Mouse (Mus musculus): Measurements from ENCODE around the gene Catip. TPM values are rescaled to one million over a fixed set of nuclear protein-coding genes. Genes with fewer than 3 reads are reported as not detected.

The Catip gene
- polyA plus RNA-seq, 1 experiment from 2014 or later, result 0.33 TPM

- Histone ChIP-seq H3K27me3 (replicated peaks) (no peaks in the 10 kb centered on the region), H3K4me1 (no peaks in the 10 kb centered on the region), H3K36me3 (no peaks in the 10 kb centered on the region), H3K4me2 (no peak within 1 kb of the TSS), H3K9me3 (no peaks in the 10 kb centered on the region), H3K27ac (replicated peaks) (no peak within 1 kb of the TSS), H3K4me3 (no peak within 1 kb of the TSS), H3K9ac (no peak within 1 kb of the TSS)
- 47% methylated on average over 15 of the region's 15 CpGs for WGBS
- no peak for ATAC-seq (ENCODE audit: extremely low read depth, insufficient number of reproducible peaks, low FRiP score, low TSS enrichment)
These were observed 46.9 kb downstream of the Catip start, which contains the start of gene Vil1 for GRCm38 (mm10) chr1:74408589-74409504. Gene Vil1, plus strand, starts transcription at chr1:74409376.

GRCm38 (mm10) chr1:74411753-74412325 is 49.9 kb downstream of the Catip start:
- 67% methylated on average over 2 of the region's 2 CpGs for WGBS
- no peaks in the 10 kb centered on the region for H3K36me3 ChIP-seq
- no peaks in the 10 kb centered on the region for H3K4me1 ChIP-seq

GRCm38 (mm10) chr1:74412711-74413110 is 50.8 kb downstream of the Catip start:
- Histone ChIP-seq H3K9ac (no peak overlapping the region), H3K4me2 (no peak overlapping the region), H3K4me3 (no peak overlapping the region), H3K36me3 (no peaks in the 10 kb centered on the region), H3K9me3 (no peaks in the 10 kb centered on the region), H3K4me1 (no peaks in the 10 kb centered on the region), H3K27me3 (replicated peaks) (no peaks in the 10 kb centered on the region), H3K27ac (replicated peaks) (no peak overlapping the region)
- no peak for ATAC-seq (ENCODE audit: extremely low read depth, insufficient number of reproducible peaks, low FRiP score, low TSS enrichment)
- WGBS, result 76% methylated on average over 8 of the region's 8 CpGs

More at GRCm38 (mm10) chr1:74411753-74412325, 49.9 kb downstream of the Catip start:
- H3K4me2 ChIP-seq, result no peak overlapping the region
- no peaks in the 10 kb centered on the region for H3K9me3 ChIP-seq
- no peaks in the 10 kb centered on the region for H3K27me3 ChIP-seq (replicated peaks)
- H3K27ac ChIP-seq (replicated peaks), result no peak overlapping the region
- ATAC-seq (ENCODE audit: extremely low read depth, insufficient number of reproducible peaks, low FRiP score, low TSS enrichment), result no peak
- H3K9ac ChIP-seq, result no peak overlapping the region
- no peak overlapping the region for H3K4me3 ChIP-seq

DNA sequence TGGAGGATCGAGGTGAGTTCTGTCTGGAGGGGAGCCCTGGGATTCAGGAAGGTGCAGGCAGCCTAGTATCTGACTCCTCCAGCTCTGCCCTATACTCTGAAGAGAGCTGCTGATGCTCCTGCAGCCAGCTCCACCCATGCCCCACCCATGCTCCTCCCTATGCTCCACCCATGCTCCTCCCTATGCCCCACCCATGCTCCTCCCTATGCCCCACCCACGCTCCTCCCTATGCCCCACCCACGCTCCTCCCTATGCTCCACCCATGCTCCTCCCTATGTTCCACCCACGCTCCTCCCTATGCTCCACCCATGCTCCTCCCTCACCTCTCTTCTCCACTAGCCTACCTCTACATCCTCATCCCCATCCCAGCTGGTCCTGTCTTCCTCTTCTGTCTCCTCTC is 53.2 kb downstream of the Catip start:
- no peaks in the 10 kb centered on the region for H3K9me3 ChIP-seq
- no peak overlapping the region for H3K27ac ChIP-seq (replicated peaks)
- no peak overlapping the region for H3K4me2 ChIP-seq
- no peaks in the 10 kb centered on the region for H3K27me3 ChIP-seq (replicated peaks)
- no peak overlapping the region for H3K9ac ChIP-seq
- no peaks in the 10 kb centered on the region for H3K36me3 ChIP-seq
- WGBS, result 35% methylated on average over 4 of the region's 4 CpGs
- no peak overlapping the region for H3K4me3 ChIP-seq
- ATAC-seq (ENCODE audit: extremely low read depth, insufficient number of reproducible peaks, low FRiP score, low TSS enrichment), result no peak
- peaks cover 13% of the 10 kb centered on the region; the same call in 1 of the 2 replicates for H3K4me1 ChIP-seq

MicroRNAs encoded within 50 kb of the gene (microRNA counts, 519-probe panel; counts per million panel counts)
- microRNA mmu-miR-26b, result 4,698 counts per million, percentile 81 among the panel's probes with 10 or more counts

Small RNA genes within 50 kb of the gene (microRNA-seq; reads per million reads assigned to microRNA genes)
- gene Mir26b, result 31,839 reads per million, percentile 98 among the genes with 10 or more reads in this experiment

Other genes with a start within 250 kb of the Catip start
- gene Tns1, start 237.7 kb upstream of the Catip start, polyA plus RNA-seq (2015; fragmentation: Nextera tagmentation; extraction: Ambion mirVana), result 100 and 105 TPM in 2 replicates
- gene Rufy4, start 236.6 kb upstream of the Catip start, polyA plus RNA-seq (2015; fragmentation: Nextera tagmentation; extraction: Ambion mirVana), result 0.20 and 0.48 TPM in 2 replicates
- gene Cxcr2, start 208.1 kb upstream of the Catip start, polyA plus RNA-seq (2015; fragmentation: Nextera tagmentation; extraction: Ambion mirVana), result 0.09 TPM in 1 of 2 replicates, not detected in the other
- gene Cxcr1, start 167.5 kb upstream of the Catip start, polyA plus RNA-seq (2015; fragmentation: Nextera tagmentation; extraction: Ambion mirVana), result not detected in 2 replicates
- gene Arpc2, start 126.0 kb upstream of the Catip start, polyA plus RNA-seq (2015; fragmentation: Nextera tagmentation; extraction: Ambion mirVana), result 400 and 438 TPM in 2 replicates
- 0.36 and 0.64 TPM in 2 replicates for gene Gpbar1, start 83.6 kb upstream of the Catip start, polyA plus RNA-seq (2015; fragmentation: Nextera tagmentation; extraction: Ambion mirVana)
- 164 and 188 TPM in 2 replicates for gene Aamp, start 77.4 kb upstream of the Catip start, polyA plus RNA-seq (2015; fragmentation: Nextera tagmentation; extraction: Ambion mirVana)
- 227 and 252 TPM in 2 replicates for gene Pnkd, start 77.2 kb upstream of the Catip start, polyA plus RNA-seq (2015; fragmentation: Nextera tagmentation; extraction: Ambion mirVana)
- 42.0 and 42.7 TPM in 2 replicates for gene Tmbim1, start 56.5 kb upstream of the Catip start, polyA plus RNA-seq (2015; fragmentation: Nextera tagmentation; extraction: Ambion mirVana)
- gene Slc11a1, start 13.1 kb downstream of the Catip start, polyA plus RNA-seq (2015; fragmentation: Nextera tagmentation; extraction: Ambion mirVana), result 2.8 and 3.1 TPM in 2 replicates
- gene Ctdsp1, start 29.4 kb downstream of the Catip start, polyA plus RNA-seq (2015; fragmentation: Nextera tagmentation; extraction: Ambion mirVana), result 57.3 and 60.4 TPM in 2 replicates
- 0.19 and 0.45 TPM in 2 replicates for gene Vil1, start 47.3 kb downstream of the Catip start, polyA plus RNA-seq (2015; fragmentation: Nextera tagmentation; extraction: Ambion mirVana)
- 31.7 and 33.6 TPM in 2 replicates for gene Cnot9, start 143.9 kb downstream of the Catip start, polyA plus RNA-seq (2015; fragmentation: Nextera tagmentation; extraction: Ambion mirVana)
- gene Plcd4, start 180.8 kb downstream of the Catip start, polyA plus RNA-seq (2015; fragmentation: Nextera tagmentation; extraction: Ambion mirVana), result 0.52 and 0.64 TPM in 2 replicates
- 19.1 and 19.2 TPM in 2 replicates for gene Usp37, start 182.2 kb downstream of the Catip start, polyA plus RNA-seq (2015; fragmentation: Nextera tagmentation; extraction: Ambion mirVana)
- gene Zfp142, start 226.1 kb downstream of the Catip start, polyA plus RNA-seq (2015; fragmentation: Nextera tagmentation; extraction: Ambion mirVana), result 4.9 and 5.1 TPM in 2 replicates
- gene Bcs1l, start 226.2 kb downstream of the Catip start, polyA plus RNA-seq (2015; fragmentation: Nextera tagmentation; extraction: Ambion mirVana), result 20.5 and 21.7 TPM in 2 replicates
- gene Rnf25, start 239.3 kb downstream of the Catip start, polyA plus RNA-seq (2015; fragmentation: Nextera tagmentation; extraction: Ambion mirVana), result 23.7 and 24.5 TPM in 2 replicates
- gene Stk36, start 239.3 kb downstream of the Catip start, polyA plus RNA-seq (2015; fragmentation: Nextera tagmentation; extraction: Ambion mirVana), result 2.8 and 3.5 TPM in 2 replicates

All from heart, embryonic 13.5 days (tissue).